Comparison of ENCODE assay signal across 12 mouse cellular contexts in genomic region chr6:149155031-149155841, GRCm38 (mm10). TPM values are rescaled to one million over a fixed set of nuclear protein-coding genes. Genes with fewer than 3 reads are reported as not detected.
DNase-seq lines count a peak whose midpoint lies in the region; ATAC-seq and TF ChIP-seq lines count a peak whose summit lies in the region.
"Had no signal": no experiment of that assay in that cellular context is flagged by ENCODE, and none has a peak within 500 bp of the region (broad histone marks: within the 10 kb centered on the region; RNA-seq: fewer than 3 reads in every experiment).

No protein-coding gene starts in this region.

- no peaks in the 10 kb centered on the region for H3K9me3 ChIP-seq in heart, embryonic 13.5 days
- no peaks in the 10 kb centered on the region for H3K9me3 ChIP-seq in neural tube, embryonic 12.5 days
- H3K9me3 ChIP-seq in kidney, postnatal 0 days (replicated peaks; ENCODE audit: low read length) = no peaks in the 10 kb centered on the region
- H3K9me3 ChIP-seq in stomach, postnatal 0 days (ENCODE audit: control insufficient read depth, low read length) = no peaks in the 10 kb centered on the region

- TF ChIP-seq EP300 in stomach, postnatal 0 days (optimal IDR thresholded peaks at IDR 0.05) = no peak

- DNase-seq in heart, adult 8-10 months (ENCODE audit: low spot score) = no peak
- no peak for DNase-seq in neural tube, embryonic 10.5 days (ENCODE audit: extremely low spot score, low spot score)
- no peak for DNase-seq in kidney, postnatal 0 days (ENCODE audit: low spot score)
- DNase-seq in stomach, postnatal 0 days (ENCODE audit: low spot score) = peak; percentile 44
- no peak for DNase-seq in frontal cortex, postnatal 36 days (ENCODE audit: low spot score in 2 of 2)
- no peak for DNase-seq in thymus, postnatal 10 days (ENCODE audit: low spot score in 2 of 2)
- DNase-seq: cerebellum, adult 11 months had no signal

- H3K36me3 ChIP-seq in heart, embryonic 13.5 days = peaks cover 58% of the 10 kb centered on the region
- H3K36me3 ChIP-seq in neural tube, embryonic 12.5 days = peaks cover 36% of the 10 kb centered on the region
- no peaks in the 10 kb centered on the region for H3K36me3 ChIP-seq in kidney, postnatal 0 days (ENCODE audit: insufficient read depth, low read length)
- peaks cover 4% of the 10 kb centered on the region; the same call in 1 of the 2 replicates for H3K36me3 ChIP-seq in stomach, postnatal 0 days (ENCODE audit: control insufficient read depth, insufficient read depth, low read length)

- no peak overlapping the region for H3K4me3 ChIP-seq in heart, embryonic 13.5 days
- no peak overlapping the region for H3K4me3 ChIP-seq in neural tube, embryonic 12.5 days
- no peak overlapping the region for H3K4me3 ChIP-seq in kidney, postnatal 0 days (replicated peaks; ENCODE audit: low read depth, low read length)
- no peak overlapping the region for H3K4me3 ChIP-seq in stomach, postnatal 0 days (ENCODE audit: low read depth, low read length)

- WGBS in heart, embryonic 13.5 days = 25% methylated on average over 3 of the region's 3 CpGs
- WGBS in neural tube, embryonic 12.5 days = 61% methylated on average over 3 of the region's 3 CpGs
- 36% methylated on average over 3 of the region's 3 CpGs for WGBS in kidney, postnatal 0 days
- 33% methylated on average over 3 of the region's 3 CpGs for WGBS in stomach, postnatal 0 days

- no peak for TF ChIP-seq CTCF in kidney, postnatal 0 days (IDR thresholded peaks at IDR 0.05; ENCODE audit: low read depth)
- TF ChIP-seq CTCF in stomach, postnatal 0 days (IDR thresholded peaks at IDR 0.05; ENCODE audit: low read depth) = no peak

- peaks cover 25% of the 10 kb centered on the region for H3K4me1 ChIP-seq in heart, embryonic 13.5 days
- peaks cover 7% of the 10 kb centered on the region; the same call in 1 of the 2 replicates for H3K4me1 ChIP-seq in neural tube, embryonic 12.5 days
- H3K4me1 ChIP-seq in kidney, postnatal 0 days (replicated peaks; ENCODE audit: insufficient read depth, low read length) = peaks cover 8% of the 10 kb centered on the region; the same call in 1 of the 2 replicates
- 0 out of 2 replicates have a peak, but pooled peaks cover 4% of the 10 kb centered on the region for H3K4me1 ChIP-seq in stomach, postnatal 0 days (replicated peaks; ENCODE audit: control insufficient read depth, insufficient read depth)

- no peak overlapping the region for H3K4me2 ChIP-seq in heart, embryonic 13.5 days
- no peak overlapping the region for H3K4me2 ChIP-seq in neural tube, embryonic 12.5 days (replicated peaks)
- H3K4me2 ChIP-seq in kidney, postnatal 0 days (ENCODE audit: low read length) = no peak overlapping the region
- H3K4me2 ChIP-seq in stomach, postnatal 0 days (replicated peaks; ENCODE audit: low read depth) = no peak overlapping the region

- H3K9ac ChIP-seq in heart, embryonic 13.5 days = no peak overlapping the region
- peak overlapping the region; percentile 21; the same call in 1 of the 2 replicates for H3K9ac ChIP-seq in neural tube, embryonic 12.5 days
- H3K9ac ChIP-seq in kidney, postnatal 0 days (ENCODE audit: low read depth, low read length) = no peak overlapping the region
- H3K9ac ChIP-seq in stomach, postnatal 0 days (ENCODE audit: low read length) = no peak overlapping the region

- H3K27ac ChIP-seq in heart, embryonic 13.5 days (replicated peaks) = peak overlapping the region; percentile 42; the same call in 1 of the 2 replicates
- no peak overlapping the region for H3K27ac ChIP-seq in neural tube, embryonic 12.5 days
- H3K27ac ChIP-seq in kidney, postnatal 0 days = 0 out of 2 replicates have a peak overlapping the region, but pooled peaks have one; percentile 36
- peak overlapping the region; percentile 56 for H3K27ac ChIP-seq in stomach, postnatal 0 days (replicated peaks)

- no peak for ATAC-seq in heart, embryonic 13.5 days (ENCODE audit: extremely low read depth, insufficient number of reproducible peaks, low FRiP score, low TSS enrichment)
- ATAC-seq in neural tube, embryonic 12.5 days (ENCODE audit: low FRiP score, low read depth) = no peak
- no peak for ATAC-seq in kidney, postnatal 0 days (replicated peaks; ENCODE audit: low FRiP score, low read depth)
- peak; percentile 65 for ATAC-seq in stomach, postnatal 0 days (ENCODE audit: low FRiP score, low TSS enrichment)

- no peaks in the 10 kb centered on the region for H3K27me3 ChIP-seq in heart, embryonic 13.5 days (replicated peaks)
- H3K27me3 ChIP-seq in neural tube, embryonic 12.5 days (replicated peaks) = no peaks in the 10 kb centered on the region
- no peaks in the 10 kb centered on the region for H3K27me3 ChIP-seq in kidney, postnatal 0 days (ENCODE audit: insufficient read depth, low read length)
- H3K27me3 ChIP-seq in stomach, postnatal 0 days (ENCODE audit: control insufficient read depth, insufficient read depth, low read length) = no peaks in the 10 kb centered on the region

RNA-seq across cellular contexts. Expression of gene Etfbkmt, which starts 15.6 kb away (rescaled TPM):
- 13.6 and 14.6 TPM in 2 replicates for polyA plus RNA-seq in heart, embryonic 13.5 days (2015; fragmentation: Nextera tagmentation; extraction: Ambion mirVana)
- 10 to 100 TPM; 22.4 to 38.4 (median 26.6) TPM for total RNA-seq in heart, adult 8-10 months (2022)
- polyA plus RNA-seq in neural tube, embryonic 12.5 days (2016; fragmentation: Nextera tagmentation; extraction: Ambion mirVana) = 6.5 and 7.3 TPM in 2 replicates
- polyA plus RNA-seq in kidney, postnatal 0 days (2015; fragmentation: Nextera tagmentation; extraction: Ambion mirVana) = 22.7 and 26.0 TPM in 2 replicates
- 12.6 and 12.9 TPM in 2 replicates for polyA plus RNA-seq in stomach, postnatal 0 days (2015; fragmentation: Nextera tagmentation; extraction: Ambion mirVana)

RNA-seq across cellular contexts. Expression of gene Gm10203, which starts 25.3 kb away (rescaled TPM):
- not detected in 2 replicates for polyA plus RNA-seq in heart, embryonic 13.5 days (2015; fragmentation: Nextera tagmentation; extraction: Ambion mirVana)
- not detected for total RNA-seq in heart, adult 8-10 months (2022)
- polyA plus RNA-seq in neural tube, embryonic 12.5 days (2016; fragmentation: Nextera tagmentation; extraction: Ambion mirVana) = not detected in 2 replicates
- not detected in 2 replicates for polyA plus RNA-seq in kidney, postnatal 0 days (2015; fragmentation: Nextera tagmentation; extraction: Ambion mirVana)
- polyA plus RNA-seq in stomach, postnatal 0 days (2015; fragmentation: Nextera tagmentation; extraction: Ambion mirVana) = not detected in 2 replicates
- total RNA-seq: adrenal gland, adult 18-20 months; gastrocnemius, adult 8-10 months; left cerebral cortex, postnatal 36 days had no signal

RNA-seq across cellular contexts. Expression of gene Amn1, which starts 33.3 kb away (rescaled TPM):
- 22.5 and 24.9 TPM in 2 replicates for polyA plus RNA-seq in heart, embryonic 13.5 days (2015; fragmentation: Nextera tagmentation; extraction: Ambion mirVana)
- 10 to 100 TPM; 16.9 to 17.8 (median 17.6) TPM for total RNA-seq in heart, adult 8-10 months (2022)
- 85.0 and 87.9 TPM in 2 replicates for polyA plus RNA-seq in neural tube, embryonic 12.5 days (2016; fragmentation: Nextera tagmentation; extraction: Ambion mirVana)
- polyA plus RNA-seq in kidney, postnatal 0 days (2015; fragmentation: Nextera tagmentation; extraction: Ambion mirVana) = 34.3 and 36.0 TPM in 2 replicates
- 20.1 and 20.2 TPM in 2 replicates for polyA plus RNA-seq in stomach, postnatal 0 days (2015; fragmentation: Nextera tagmentation; extraction: Ambion mirVana)

RNA-seq across cellular contexts. Expression of gene Dennd5b, which starts 53.8 kb away (rescaled TPM):
- 5.8 and 6.4 TPM in 2 replicates for polyA plus RNA-seq in heart, embryonic 13.5 days (2015; fragmentation: Nextera tagmentation; extraction: Ambion mirVana)
- 10 to 100 TPM; 14.9 to 20.7 (median 17.2) TPM for total RNA-seq in heart, adult 8-10 months (2022)
- 17.4 and 20.0 TPM in 2 replicates for polyA plus RNA-seq in neural tube, embryonic 12.5 days (2016; fragmentation: Nextera tagmentation; extraction: Ambion mirVana)
- polyA plus RNA-seq in kidney, postnatal 0 days (2015; fragmentation: Nextera tagmentation; extraction: Ambion mirVana) = 4.6 and 5.0 TPM in 2 replicates
- polyA plus RNA-seq in stomach, postnatal 0 days (2015; fragmentation: Nextera tagmentation; extraction: Ambion mirVana) = 1.7 and 2.0 TPM in 2 replicates
